Mouse (Mus musculus) layer of hippocampus, adult 8-10 months (tissue): ENCODE results near the gene Tmem128. TPM values are rescaled to one million over a fixed set of nuclear protein-coding genes. Genes with fewer than 3 reads are reported as not detected.
A peak's percentile ranks its signal among the peaks of the same experiment; 100 is the strongest.

Experiments
- DNase-seq, 2 experiments: peaks; one replicate each; pipeline ENCODE4 v3.0.0; 2022; ENCODE audit warnings: low spot score in 2 of 2
- total RNA-seq, 4 experiments: library from RNA; stranded (reverse); gene quantifications; 2 replicates each; pipeline ENCODE4 v1.2.4; 2022

Gene Tmem128
- total RNA-seq, 4 experiments from 2014 or later: 29.0 to 34.0 (median 30.1) TPM

DNA sequence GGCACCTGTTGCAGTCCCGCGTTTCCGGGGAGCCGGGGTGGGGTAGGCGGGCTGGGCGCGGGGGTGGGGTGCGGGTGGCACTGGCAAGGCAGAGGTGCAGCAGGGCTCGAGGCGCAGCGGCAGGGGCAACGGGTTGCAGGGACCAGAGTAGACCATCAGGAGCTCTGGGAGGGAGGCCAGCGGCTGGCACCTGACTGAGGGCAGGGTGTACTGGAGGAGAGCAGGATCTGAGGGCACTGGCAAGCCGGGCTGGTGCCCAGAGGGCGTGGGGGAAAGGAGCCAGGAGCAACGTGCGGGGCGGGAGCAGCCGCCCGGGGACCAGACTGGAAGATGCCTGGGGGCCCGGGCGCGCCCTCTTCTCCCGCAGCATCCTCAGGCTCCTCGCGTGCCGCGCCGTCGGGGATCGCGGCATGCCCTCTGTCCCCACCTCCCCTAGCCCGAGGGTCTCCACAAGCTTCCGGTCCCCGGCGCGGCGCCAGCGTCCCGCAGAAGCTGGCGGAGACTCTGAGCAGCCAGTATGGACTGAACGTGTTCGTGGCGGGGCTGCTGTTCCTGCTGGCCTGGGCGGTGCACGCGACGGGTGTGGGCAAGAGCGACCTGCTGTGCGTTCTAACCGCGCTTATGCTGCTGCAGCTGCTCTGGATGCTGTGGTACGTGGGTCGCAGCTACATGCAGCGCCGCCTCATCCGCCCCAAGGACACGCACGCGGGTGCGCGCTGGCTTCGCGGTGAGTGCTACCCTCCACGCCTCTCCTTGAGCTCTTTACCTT is 17.3 kb downstream of the Tmem128 start:
- no peak for DNase-seq

DNA sequence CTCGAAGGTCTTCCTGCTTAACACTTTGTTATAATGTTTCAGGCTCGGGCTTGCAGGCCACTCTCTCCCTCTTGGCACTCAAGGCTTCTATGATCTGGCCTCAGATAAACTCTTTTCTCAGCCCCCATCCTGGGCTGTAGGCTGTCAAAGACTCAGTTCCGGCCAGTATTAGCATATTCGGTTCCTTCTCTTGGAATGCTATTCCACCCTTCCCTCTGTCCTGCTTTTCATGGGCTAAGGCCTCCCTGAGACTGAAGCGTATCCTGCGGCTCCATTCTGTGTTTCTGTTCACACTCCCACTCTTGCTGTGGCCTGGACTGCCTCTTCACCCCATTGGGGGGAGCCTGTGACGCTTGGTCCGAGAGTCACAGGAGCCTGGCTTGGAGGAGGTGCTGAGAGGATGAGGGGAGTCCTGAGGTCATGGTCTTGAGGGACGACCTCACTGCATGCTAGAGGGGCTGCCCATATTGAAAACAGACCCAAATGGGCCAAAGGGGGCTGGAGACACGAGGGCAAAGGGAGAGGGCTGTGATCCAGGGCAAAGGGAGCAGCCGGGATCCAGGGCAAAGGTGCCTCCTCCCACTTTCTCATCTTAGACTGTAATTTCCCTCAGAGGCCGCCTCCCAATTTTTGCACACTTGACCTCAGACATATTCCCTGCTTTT is 18.1 kb downstream of the Tmem128 start:
- DNase-seq: no peak

DNA sequence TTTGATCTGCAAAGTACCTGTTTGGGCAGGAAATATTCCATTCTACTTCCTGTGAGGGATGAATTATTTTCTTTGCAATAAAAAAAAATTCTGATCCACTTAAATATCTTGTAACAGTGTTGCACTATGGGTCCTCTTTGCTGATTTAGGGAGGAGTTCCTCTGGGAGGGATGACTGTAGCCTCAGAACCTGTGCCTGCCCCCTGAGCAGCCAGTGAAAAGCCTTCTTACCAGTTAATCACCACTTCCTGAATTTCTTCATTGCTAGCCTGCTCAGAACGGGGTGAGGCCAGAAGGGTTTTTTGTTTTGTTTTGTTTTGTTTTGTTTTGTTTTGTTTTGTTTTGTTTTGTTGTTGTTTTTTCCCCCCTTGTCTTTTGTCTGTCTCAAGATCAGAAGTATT is 20.1 kb downstream of the Tmem128 start:
- no peak for DNase-seq

DNA sequence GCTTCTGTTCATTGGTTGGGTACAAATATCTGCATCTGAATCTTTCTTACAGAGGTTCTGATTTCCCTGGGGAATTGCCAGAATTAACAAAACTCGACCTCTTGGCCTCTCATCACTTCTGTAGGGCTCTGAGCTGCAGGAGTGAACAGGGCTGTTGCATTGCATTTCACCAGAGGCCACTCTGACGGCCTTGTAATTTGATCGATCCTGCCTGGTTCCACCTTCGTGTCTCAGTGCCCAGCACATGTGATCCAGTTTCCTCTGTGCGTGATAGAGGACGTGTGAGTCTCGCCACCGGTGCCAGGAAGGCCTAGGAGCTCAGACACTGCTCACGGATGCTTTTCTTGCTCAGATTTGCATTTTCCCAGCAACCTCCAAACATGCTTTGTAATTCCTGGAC is 25.7 kb downstream of the Tmem128 start:
- no peak for DNase-seq

DNA sequence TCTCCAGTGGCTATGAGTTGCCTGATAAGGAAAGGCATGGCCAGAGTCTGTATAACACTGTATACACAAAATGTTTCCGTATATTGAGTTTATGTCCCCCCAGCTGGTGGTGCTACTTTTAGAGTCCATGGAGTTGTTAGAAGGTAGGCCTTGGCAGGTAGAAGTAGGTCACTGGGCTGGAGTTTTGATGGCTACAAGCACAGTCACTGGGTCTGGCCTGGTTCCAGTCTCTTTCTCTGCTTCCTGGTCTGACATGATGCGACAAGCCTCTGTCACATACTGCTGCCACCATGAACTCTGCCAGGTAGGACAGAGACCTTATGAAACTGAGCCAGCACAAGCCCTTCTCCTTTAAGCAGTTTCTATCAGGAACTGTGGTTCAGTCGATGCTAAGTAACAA is 28.5 kb downstream of the Tmem128 start:
- no peak for DNase-seq

DNA sequence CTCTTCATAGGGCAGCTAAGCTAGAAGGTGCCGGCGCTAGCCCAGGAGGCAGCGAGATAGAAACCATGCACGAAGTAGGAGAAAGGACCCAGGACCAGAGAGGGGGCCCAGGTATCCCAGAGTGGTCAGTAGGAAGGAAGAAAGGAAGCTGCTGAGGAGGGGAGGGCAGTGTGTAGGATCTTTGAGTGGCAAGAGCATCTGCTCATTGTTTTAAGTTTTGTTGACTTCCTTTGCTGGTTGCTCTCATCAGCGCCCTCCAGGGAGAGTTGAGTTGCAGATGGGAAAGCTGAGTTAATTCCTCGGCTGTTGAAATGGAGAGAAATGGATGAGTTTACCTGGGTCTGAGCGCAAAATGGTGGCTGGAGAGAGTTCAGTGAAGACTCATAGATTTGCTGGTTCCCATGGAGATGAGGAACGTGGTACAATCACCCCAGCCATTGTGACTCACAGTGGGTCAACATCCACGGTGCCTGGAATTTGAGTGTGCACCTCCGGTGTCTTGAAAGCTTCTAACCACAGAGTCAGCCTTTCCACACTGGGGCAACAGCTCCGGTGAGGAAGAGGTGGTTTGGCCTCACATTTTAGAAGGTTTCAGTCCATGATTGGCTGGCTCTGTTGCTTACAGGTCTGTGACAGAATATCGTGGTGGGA is 41.9 kb downstream of the Tmem128 start:
- DNase-seq: no peak

DNA sequence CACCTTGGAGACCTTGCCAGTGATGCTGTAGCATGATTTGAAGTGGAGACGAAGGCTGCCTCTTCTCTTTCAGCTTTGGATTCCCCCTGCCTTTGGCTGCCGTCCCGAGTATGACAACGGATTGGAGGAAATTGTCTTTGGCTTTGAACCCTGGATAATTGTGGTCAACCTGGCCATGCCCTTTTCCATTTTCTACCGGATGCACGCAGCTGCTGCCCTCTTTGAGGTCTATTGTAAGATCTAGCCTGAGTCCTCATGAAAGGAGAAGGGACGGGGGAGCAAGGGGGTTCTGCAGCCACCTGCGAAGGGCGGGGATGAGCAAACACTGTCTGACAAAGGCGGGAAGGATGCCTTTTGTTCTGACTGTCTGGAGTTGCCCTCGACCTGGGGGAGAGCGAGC is 42.7 kb downstream of the Tmem128 start:
- DNase-seq: no peak

DNA sequence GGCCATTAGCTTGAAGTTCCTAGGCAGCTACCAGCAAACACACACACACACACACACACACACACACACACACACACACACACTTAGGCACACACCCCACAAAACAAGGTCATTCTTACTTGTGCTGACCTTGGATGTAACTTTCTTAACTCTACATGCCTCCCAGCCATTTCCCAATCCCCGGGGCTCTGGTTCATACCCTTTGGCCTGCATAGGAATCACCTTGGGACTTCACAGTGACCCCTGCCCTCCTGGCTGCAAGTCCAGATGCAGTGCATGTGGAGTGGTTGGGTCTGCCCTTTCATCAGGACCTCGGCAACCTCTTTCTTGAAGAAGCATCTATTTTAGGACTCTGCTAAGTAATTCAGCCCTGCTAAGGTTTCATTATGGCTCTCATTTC is 45.3 kb downstream of the Tmem128 start:
- DNase-seq: no peak

DNA sequence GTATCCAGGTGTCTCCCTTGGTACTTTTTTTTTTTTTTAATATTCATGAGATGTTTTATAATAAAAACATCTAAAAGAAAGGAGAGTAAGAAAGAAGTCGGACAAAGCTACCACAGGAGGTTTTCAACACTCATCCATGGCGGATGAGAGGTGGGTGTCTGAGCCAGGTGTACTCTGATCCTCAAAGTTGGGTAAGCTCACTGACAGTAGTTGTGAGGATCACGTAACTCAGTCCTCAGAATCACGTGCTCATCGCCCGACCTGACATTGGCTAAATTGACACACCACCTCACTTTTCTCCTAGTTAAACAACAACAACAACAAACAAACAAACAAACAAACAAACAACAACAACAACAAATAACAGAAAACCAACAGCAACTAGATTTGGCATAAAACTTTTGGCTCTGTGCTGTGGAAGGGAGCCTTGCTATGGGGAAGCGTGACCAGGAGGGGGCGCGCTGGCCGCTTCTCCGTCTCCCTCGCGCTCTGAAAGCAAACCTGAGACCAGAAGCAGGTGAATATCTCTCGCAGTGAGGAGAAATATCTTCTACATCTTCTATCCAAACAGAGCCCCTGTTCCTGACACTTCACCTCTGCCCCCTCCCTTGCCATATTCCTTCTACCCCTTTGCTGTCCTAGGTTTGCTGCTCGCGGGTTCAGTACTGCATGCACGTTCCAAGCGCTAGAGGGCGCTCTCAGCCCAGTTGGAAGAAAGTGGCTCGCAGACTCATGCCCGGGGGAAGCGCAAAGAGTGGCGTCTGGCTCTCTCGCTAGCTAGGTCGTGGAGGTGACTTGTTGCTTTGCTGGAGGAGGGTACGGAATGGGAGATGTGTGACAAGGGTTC is 47.5 kb downstream of the Tmem128 start:
- peak; percentile 81 to 94 for DNase-seq

DNA sequence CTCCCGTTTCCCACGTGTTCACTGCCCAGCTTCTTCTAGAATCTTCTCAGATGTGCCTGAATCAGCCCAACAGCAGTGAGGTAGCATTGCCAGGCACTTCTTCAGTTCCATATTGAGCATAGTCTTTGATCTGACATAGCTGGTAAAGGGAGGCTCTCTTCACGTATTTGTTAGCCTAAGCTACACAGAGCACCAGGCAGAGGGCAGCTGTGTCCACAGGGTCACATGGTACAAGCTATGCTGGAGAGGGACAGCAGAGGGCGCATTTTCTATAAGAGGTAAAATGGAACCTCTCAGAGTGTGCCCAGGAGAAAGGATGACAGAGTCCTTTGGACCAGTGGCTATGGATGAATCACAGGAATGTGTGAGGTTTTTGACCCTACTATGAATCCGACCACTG is 48.9 kb downstream of the Tmem128 start:
- DNase-seq: peak in 1 of 2 experiments; percentile 62

DNA sequence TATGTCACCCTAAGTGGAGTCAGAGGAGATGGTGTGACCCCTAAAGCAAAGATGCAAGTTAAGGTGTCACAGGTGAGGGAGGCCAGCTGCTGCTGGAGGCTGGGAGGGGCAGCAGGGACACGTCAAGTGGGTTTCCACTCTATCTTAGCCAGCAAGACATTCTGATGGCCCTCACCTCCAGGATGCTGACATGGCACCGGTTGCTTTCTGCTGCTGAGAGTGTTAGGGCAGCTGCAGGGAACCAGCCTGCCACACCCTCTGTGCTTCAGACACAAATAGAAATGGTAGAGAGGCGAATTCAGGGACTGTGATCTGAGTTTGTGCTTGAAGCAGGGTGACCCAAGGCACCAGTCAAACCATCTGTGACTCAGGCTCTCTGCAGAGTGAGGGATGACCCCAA is 49.8 kb downstream of the Tmem128 start:
- DNase-seq: no peak

Other genes with a start within 250 kb of the Tmem128 start
- 10 to 100 TPM; 33.8 to 42.2 (median 38.1) TPM for gene Stx18, start 221.4 kb upstream of the Tmem128 start, total RNA-seq
- gene Nsg1, start 100.3 kb upstream of the Tmem128 start, total RNA-seq: 100 to 1,000 TPM; 361 to 451 (median 407) TPM
- 10 to 100 TPM; 17.1 to 21.8 (median 21.0) TPM for gene Zbtb49, start 39.7 kb upstream of the Tmem128 start, total RNA-seq
- gene Lyar, start 39.7 kb upstream of the Tmem128 start, total RNA-seq: 10 to 100 TPM in 2 of 4 experiments, 1 to 10 TPM in 2; 7.5 to 11.5 (median 10.0) TPM
- not detected for gene Otop1, start 15.8 kb downstream of the Tmem128 start, total RNA-seq
- 10 to 100 TPM; 11.7 to 14.1 (median 12.9) TPM for gene Drd5, start 59.2 kb downstream of the Tmem128 start, total RNA-seq
- gene Slc2a9, start 243.0 kb downstream of the Tmem128 start, total RNA-seq: 1 to 10 TPM; 1.9 to 5.3 (median 4.3) TPM